Mouse (Mus musculus): ENCODE data around the gene Psme1.

GRCm38 (mm10) chr14:55563249-55563648, 14.7 kb upstream of the Psme1 start:
- no peak for TF ChIP-seq CTCF (IDR thresholded peaks at IDR 0.05; ENCODE audit: low read depth)
- no peak for TF ChIP-seq EP300 (optimal IDR thresholded peaks at IDR 0.05)
